Mouse (Mus musculus) stomach, postnatal 0 days (tissue): ENCODE data around the gene D5Ertd579e. TPM values are rescaled to one million over a fixed set of nuclear protein-coding genes. Genes with fewer than 3 reads are reported as not detected.

Experiments used
- ATAC-seq: fragments of 200-750 bp; cut with Nextera tagmentation; 2 replicates; pipeline ENCODE4 v1.8.0; 2017; ENCODE audit not compliant: low FRiP score, low TSS enrichment
- DNase-seq: peaks from one replicate; pipeline ENCODE4 v3.0.0-alpha.2; 2016; ENCODE audit warnings: low spot score
- H3K27ac ChIP-seq: fragments of 300-500 bp; sonication (generic); replicated peaks from 2 replicates; pipeline ENCODE4 v1.5.1; 2014; ENCODE audit warnings: mild to moderate bottlenecking, control low read depth
- H3K27me3 ChIP-seq: fragments of 300-500 bp; sonication (generic); 2 replicates; pipeline ENCODE4 v1.6.1; 2014; ENCODE audit warnings: low read length; ENCODE audit not compliant: control insufficient read depth, insufficient read depth
- H3K36me3 ChIP-seq: fragments of 300-500 bp; sonication (generic); 2 replicates; pipeline ENCODE4 v1.6.1; 2014; ENCODE audit warnings: low read length, mixed read lengths; ENCODE audit not compliant: control insufficient read depth, insufficient read depth
- H3K4me1 ChIP-seq: fragments of 300-500 bp; sonication (generic); replicated peaks from 2 replicates; pipeline ENCODE4 v1.6.1; 2014; ENCODE audit warnings: antibody characterized with exemption; ENCODE audit not compliant: control insufficient read depth, insufficient read depth
- H3K4me2 ChIP-seq: fragments of 300-500 bp; sonication (generic); replicated peaks from 2 replicates; pipeline ENCODE4 v1.6.1; 2014; ENCODE audit warnings: low read depth, mild to moderate bottlenecking, control low read depth, moderate library complexity
- H3K4me3 ChIP-seq: fragments of 300-500 bp; sonication (generic); 2 replicates; pipeline ENCODE4 v1.5.1; 2014; ENCODE audit warnings: low read depth, low read length, control low read depth
- H3K9ac ChIP-seq: fragments of 300-500 bp; sonication (generic); 2 replicates; pipeline ENCODE4 v1.6.1; 2014; ENCODE audit warnings: mild to moderate bottlenecking, low read length, control low read depth, mixed read lengths
- H3K9me3 ChIP-seq: fragments of 300-500 bp; sonication (generic); 2 replicates; pipeline ENCODE4 v1.6.1; 2016; ENCODE audit warnings: low read length; ENCODE audit not compliant: control insufficient read depth
- CTCF ChIP-seq: IDR thresholded peaks from 2 replicates; pipeline ENCODE4 v1.5.1; 2016; ENCODE audit warnings: antibody characterized with exemption, low read depth, mild to moderate bottlenecking, moderate library complexity
- EP300 ChIP-seq: optimal IDR thresholded peaks from 2 replicates; pipeline ENCODE3; 2016; ENCODE audit warnings: antibody characterized with exemption
- WGBS: fragments of 180-500 bp; shearing (Covaris S2); extraction: QIAGEN DNeasy Blood & Tissue Kit; methylation state at CpG from one replicate; pipeline ENCODE4 v1.1.7; 2014; 5-methylcytosine and 5-hydroxymethylcytosine counted together
- polyA plus RNA-seq: library from polyadenylated mRNA; unstranded; fragments of >200 nt; fragmentation: Nextera tagmentation; extraction: Ambion mirVana; gene quantifications from 2 replicates; pipeline ENCODE4 v1.2.1, GENCODE M21; 2015

D5Ertd579e gene
- polyA plus RNA-seq, 1 experiment from 2014 or later: 22.7 TPM

GRCm38 (mm10) chr5:36620409-36621057, 75.3 kb downstream of the D5Ertd579e start:
- Histone ChIP-seq H3K4me2 (no peak overlapping the region), H3K27ac (peak overlapping the region; percentile 58), H3K4me3 (no peak overlapping the region), H3K36me3 (peaks cover 15% of the 10 kb centered on the region), H3K27me3 (no peaks in the 10 kb centered on the region), H3K9ac (no peak overlapping the region), H3K9me3 (no peaks in the 10 kb centered on the region), H3K4me1 (no peaks in the 10 kb centered on the region)
- WGBS: 55% methylated on average over 8 of the region's 8 CpGs
- DNase-seq: no peak
- TF ChIP-seq CTCF (no peak), EP300 (no peak)
- ATAC-seq: no peak; the same call in 1 of the 2 replicates

GRCm38 (mm10) chr5:36618890-36619289, 76.9 kb downstream of the D5Ertd579e start:
- Histone ChIP-seq H3K9ac (no peak overlapping the region; the same call in 1 of the 2 replicates), H3K4me2 (no peak overlapping the region), H3K4me3 (no peak overlapping the region), H3K4me1 (no peaks in the 10 kb centered on the region), H3K27ac (no peak overlapping the region), H3K9me3 (no peaks in the 10 kb centered on the region), H3K27me3 (no peaks in the 10 kb centered on the region), H3K36me3 (peaks cover 22% of the 10 kb centered on the region)
- 50% methylated on average over 5 of the region's 5 CpGs for WGBS
- TF ChIP-seq CTCF: no peak
- DNase-seq (no peak), ATAC-seq (no peak)

- DNase-seq (no peak), ATAC-seq (no peak)
- Histone ChIP-seq H3K27me3 (no peaks in the 10 kb centered on the region), H3K4me3 (no peak overlapping the region), H3K9ac (no peak overlapping the region), H3K4me1 (no peaks in the 10 kb centered on the region), H3K27ac (no peak overlapping the region), H3K4me2 (no peak overlapping the region), H3K9me3 (no peaks in the 10 kb centered on the region), H3K36me3 (peaks cover 22% of the 10 kb centered on the region)
- WGBS: 45% methylated on average over 4 of the region's 4 CpGs
- TF ChIP-seq EP300 (no peak), CTCF (no peak)
Observed at GRCm38 (mm10) chr5:36618356-36618755, 77.5 kb downstream of the D5Ertd579e start.

GRCm38 (mm10) chr5:36614124-36614523, 81.7 kb downstream of the D5Ertd579e start:
- H3K27ac ChIP-seq: no peak overlapping the region
- peaks cover 18% of the 10 kb centered on the region for H3K36me3 ChIP-seq
- no peaks in the 10 kb centered on the region for H3K4me1 ChIP-seq
- TF ChIP-seq EP300 (no peak), CTCF (no peak)
- H3K4me3 ChIP-seq: no peak overlapping the region
- no peak overlapping the region for H3K4me2 ChIP-seq
- 89% methylated on average over 4 of the region's 4 CpGs for WGBS
- H3K9ac ChIP-seq: no peak overlapping the region
- no peak for DNase-seq
- no peak for ATAC-seq
- no peaks in the 10 kb centered on the region for H3K27me3 ChIP-seq
- no peaks in the 10 kb centered on the region for H3K9me3 ChIP-seq

- ATAC-seq: peak; percentile 56; the same call in 1 of the 2 replicates
- Histone ChIP-seq H3K4me3 (no peak overlapping the region), H3K27ac (no peak overlapping the region), H3K36me3 (peaks cover 7% of the 10 kb centered on the region), H3K9me3 (no peaks in the 10 kb centered on the region), H3K4me2 (no peak overlapping the region), H3K27me3 (no peaks in the 10 kb centered on the region), H3K9ac (no peak overlapping the region), H3K4me1 (no peaks in the 10 kb centered on the region)
- WGBS: 60% methylated on average over 2 of the region's 2 CpGs
- no peak for DNase-seq
- no peak for TF ChIP-seq EP300
- TF ChIP-seq CTCF: no peak
Observed at GRCm38 (mm10) chr5:36608939-36609499, 86.8 kb downstream of the D5Ertd579e start.

- Histone ChIP-seq H3K36me3 (peaks cover 12% of the 10 kb centered on the region), H3K27ac (no peak overlapping the region), H3K9ac (no peak overlapping the region), H3K9me3 (no peaks in the 10 kb centered on the region), H3K4me2 (no peak overlapping the region), H3K4me3 (no peak overlapping the region), H3K27me3 (no peaks in the 10 kb centered on the region), H3K4me1 (no peaks in the 10 kb centered on the region)
- DNase-seq (peak; percentile 55), ATAC-seq (0 out of 2 replicates have a peak, but pooled peaks have one; percentile 63)
- TF ChIP-seq EP300 (no peak), CTCF (peak; percentile 85)
- 72% methylated on average over 5 of the region's 5 CpGs for WGBS
Observed at GRCm38 (mm10) chr5:36603031-36603430, 92.8 kb downstream of the D5Ertd579e start.
